Mouse (Mus musculus) right cerebral cortex, postnatal 36 days (tissue): ENCODE measurements around the gene Sumo2.
"Not testable (repeated sequence)": the region's sequence is repeated elsewhere in the genome, so short reads cannot be mapped to it uniquely, and the experiment has no call there.

Experiments
- DNase-seq, 2 experiments: peaks; one replicate each; pipeline ENCODE4 v3.0.0; 2022; ENCODE audit warnings: low spot score in 2 of 2, mixed read lengths in 1 of 2

Sumo2 gene

DNA sequence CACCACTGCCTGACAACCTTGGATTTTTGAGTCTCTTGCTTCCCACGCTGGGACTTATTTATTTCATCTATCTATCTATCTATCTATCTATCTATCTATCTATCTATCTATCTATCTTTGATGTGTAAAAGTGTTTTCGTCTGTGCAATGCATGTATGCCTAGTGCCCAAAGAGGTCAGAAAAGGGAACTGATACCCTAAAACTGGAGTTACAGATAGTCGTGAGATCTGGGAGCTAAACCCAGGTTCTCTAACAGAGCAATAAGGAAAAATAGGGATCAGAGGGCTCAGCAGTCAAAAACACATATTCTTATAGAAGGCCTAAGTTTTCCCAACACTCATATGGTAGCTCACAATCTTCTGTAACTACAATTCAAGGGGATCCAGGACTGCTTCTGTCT lies 16.5 kb downstream of the Sumo2 start:
- DNase-seq, result no peak

DNA sequence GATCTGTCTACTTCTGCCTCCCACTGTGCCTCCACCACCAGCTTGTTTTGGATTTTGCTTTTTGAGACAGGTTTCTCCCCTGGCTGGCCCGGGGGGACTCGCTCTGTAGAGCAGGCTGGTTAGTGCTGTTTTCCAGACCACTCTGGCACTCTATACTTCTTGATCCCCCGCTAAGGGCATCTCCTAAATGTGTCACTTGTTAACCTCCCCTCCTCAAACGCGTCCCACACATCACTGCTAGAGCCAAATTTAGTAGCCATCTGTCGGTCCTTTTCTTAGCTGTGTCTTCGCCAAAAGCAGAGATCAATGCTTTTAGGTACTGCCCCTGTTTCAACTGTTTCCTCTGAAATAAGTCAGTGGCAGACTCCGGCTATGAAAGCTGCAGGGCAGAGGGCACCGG lies 17.4 kb downstream of the Sumo2 start:
- peak in 1 of 2 experiments; percentile 30 for DNase-seq

DNA sequence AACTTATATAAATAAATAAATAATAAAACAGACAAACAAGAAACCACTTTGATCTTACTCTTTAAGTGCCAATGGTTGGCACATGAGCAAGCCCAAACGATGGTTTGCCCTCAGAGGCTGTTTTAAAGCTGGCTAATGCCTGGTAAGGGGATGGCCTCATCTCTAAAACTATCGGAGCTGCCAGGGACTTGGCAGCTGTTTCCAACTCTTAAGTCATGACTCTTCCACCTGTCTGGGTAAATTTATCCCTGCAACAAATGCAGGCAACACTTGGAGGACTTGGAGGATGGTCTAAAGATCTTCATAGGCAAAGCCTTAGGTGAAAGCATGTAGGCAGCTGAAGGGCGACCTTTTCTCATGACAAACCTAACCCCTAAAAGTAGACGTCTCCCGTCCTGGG lies 19.1 kb downstream of the Sumo2 start:
- no peak for DNase-seq

GRCm38 (mm10) chr11:115515021-115515420 lies 21.1 kb downstream of the Sumo2 start:
- no peak for DNase-seq

DNA sequence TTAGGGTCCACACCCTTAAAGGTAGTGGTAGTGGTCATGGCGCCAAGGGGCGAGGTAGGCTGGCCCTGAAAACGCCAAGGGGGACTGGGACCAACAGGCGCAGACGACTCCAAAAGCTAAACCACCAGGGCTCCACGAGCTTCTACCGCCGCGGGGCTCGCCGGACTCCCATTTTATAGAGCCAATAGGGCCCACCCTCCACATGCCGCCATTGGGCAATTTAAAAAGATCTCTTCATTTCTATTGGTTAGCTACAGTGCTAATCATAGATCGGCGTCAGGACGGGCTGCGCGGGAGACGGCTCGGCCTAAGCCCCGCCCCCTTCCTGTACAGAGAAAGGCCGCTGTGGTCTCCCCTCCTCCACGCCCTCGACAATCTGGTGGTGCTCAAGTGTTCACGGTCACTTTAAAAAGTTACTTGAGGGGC lies 21.8 kb downstream of the Sumo2 start, which contains the start of gene Jpt1:
Gene Jpt1 (minus strand): TSS at position 150 of the 426 bp plus-strand sequence.
- DNase-seq, result peak; percentile 93 to 95

- DNase-seq, result peak; percentile 46 to 65
These were observed 22.5 kb downstream of the Sumo2 start for GRCm38 (mm10) chr11:115513271-115514237.

DNA sequence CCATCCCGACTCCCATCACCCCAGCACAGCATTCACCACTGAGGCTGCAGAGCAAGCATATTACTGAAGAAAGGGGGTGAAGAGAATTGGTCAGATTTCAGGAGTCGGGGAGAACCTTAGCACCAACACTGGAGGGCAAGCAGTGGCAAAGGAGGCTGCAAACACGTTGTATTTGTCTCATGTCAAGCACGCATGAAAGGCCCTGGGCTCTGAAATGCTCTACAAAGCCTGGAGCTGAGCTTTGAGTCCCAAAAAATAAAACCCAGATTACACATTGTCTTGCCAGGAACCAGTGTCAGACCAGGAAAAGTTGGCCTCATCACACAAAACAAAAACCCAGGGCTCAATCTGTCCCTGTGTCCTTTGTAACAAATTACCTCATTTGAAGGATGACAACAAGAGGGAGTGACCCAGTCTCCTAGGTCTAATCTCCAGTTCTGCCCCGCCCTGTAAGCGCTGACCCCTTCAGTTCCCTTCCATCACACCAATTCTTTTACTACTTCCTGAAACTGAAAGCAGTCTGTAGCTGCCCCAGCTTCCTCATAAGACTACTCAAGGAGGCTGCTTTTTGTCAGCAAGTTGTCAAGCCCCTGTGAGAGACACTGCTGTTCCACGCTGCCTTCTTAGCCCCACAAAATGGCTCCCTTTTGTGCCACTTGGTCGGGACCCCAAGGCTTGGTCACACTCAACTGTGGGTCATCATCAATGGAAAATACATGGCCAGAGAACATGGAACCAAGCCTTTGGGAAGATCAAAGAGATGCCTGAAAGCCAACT lies 23.5 kb downstream of the Sumo2 start:
- no peak for DNase-seq

- DNase-seq, result no peak
These were observed 24.1 kb downstream of the Sumo2 start for GRCm38 (mm10) chr11:115512004-115512403.

- DNase-seq, result no peak
These were observed 25.0 kb downstream of the Sumo2 start for GRCm38 (mm10) chr11:115511121-115511520.

- no peak for DNase-seq
These were observed 25.6 kb downstream of the Sumo2 start for GRCm38 (mm10) chr11:115510507-115510888.

GRCm38 (mm10) chr11:115509773-115510506 lies 26.1 kb downstream of the Sumo2 start:
- DNase-seq, result no peak

- DNase-seq, result no peak
These were observed 28.0 kb downstream of the Sumo2 start for GRCm38 (mm10) chr11:115508061-115508460.

GRCm38 (mm10) chr11:115506586-115506985 lies 29.5 kb downstream of the Sumo2 start:
- DNase-seq, result no peak

DNA sequence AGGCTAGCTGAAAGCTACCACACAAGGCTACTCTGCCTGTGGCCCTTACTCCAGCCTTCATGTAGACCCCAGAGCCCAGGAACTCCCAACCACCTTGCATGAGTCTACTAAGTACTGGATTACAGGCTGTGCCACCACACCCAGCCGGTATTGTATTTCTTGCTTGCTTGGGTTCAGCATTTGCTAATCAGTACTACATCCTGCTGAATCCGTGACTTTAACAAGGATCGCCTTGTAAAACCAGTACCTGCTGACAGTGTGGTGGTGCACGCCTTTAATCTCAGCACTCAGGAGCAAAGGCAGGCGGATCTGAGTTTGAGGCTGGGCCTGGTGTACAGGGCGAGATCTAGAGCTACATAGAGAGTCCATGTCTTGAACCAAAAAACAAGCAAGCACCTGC lies 33.4 kb downstream of the Sumo2 start:
- DNase-seq, result no peak

DNA sequence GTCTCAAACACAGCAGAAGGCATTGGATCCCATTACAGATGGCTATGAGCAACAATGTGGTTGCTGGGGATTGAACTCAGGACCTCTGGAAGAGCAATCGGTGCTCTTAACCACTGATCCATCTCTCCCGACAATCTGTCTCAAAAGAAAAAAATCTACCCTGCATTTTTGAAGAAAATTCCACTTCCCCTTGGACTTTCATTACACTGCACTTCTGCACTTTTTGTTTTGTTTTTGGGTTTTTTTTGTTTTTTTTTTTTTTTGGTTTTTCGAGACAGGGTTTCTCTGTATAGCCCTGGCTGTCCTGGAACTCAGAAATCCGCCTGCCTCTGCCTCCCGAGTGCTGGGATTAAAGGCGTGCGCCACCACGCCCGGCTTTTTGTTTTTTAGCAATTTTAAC lies 39.5 kb downstream of the Sumo2 start:
- DNase-seq, result not testable (repeated sequence)

- no peak for DNase-seq
These were observed 43.7 kb downstream of the Sumo2 start for GRCm38 (mm10) chr11:115492387-115492786.

- DNase-seq, result peak; percentile 79 to 84
These were observed 44.6 kb downstream of the Sumo2 start, which contains the start of gene Nt5c for GRCm38 (mm10) chr11:115491356-115492083. Gene Nt5c, minus strand, starts transcription at chr11:115491862.

- no peak for DNase-seq
These were observed 45.4 kb downstream of the Sumo2 start for GRCm38 (mm10) chr11:115490441-115491355.

DNA sequence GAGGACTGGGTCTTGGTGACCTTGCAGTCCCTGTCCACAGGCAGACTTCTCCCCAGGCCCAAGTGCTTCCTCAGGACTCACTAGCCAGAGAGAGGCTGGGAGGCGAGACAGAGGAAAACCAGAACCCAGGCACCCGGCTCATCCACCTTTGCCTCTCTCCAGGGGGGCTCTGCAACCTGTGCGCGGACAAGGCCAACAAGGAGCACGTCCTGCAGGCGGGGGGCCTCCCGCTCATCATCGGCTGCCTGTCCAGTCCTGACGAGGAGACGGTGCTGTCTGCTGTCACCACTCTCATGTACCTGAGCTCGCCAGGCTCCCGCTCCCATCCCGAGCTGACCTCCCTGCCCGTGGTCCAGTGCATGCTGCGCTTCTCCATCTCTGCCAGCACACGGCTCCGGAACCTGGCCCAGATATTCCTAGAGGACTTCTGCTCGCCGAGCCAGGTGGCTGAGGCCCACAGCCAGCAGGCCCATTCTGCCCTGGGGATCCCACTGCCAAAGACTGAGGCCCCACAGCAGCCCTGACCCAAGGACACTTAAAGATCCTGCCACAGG lies 47.4 kb downstream of the Sumo2 start:
- DNase-seq, result no peak

DNA sequence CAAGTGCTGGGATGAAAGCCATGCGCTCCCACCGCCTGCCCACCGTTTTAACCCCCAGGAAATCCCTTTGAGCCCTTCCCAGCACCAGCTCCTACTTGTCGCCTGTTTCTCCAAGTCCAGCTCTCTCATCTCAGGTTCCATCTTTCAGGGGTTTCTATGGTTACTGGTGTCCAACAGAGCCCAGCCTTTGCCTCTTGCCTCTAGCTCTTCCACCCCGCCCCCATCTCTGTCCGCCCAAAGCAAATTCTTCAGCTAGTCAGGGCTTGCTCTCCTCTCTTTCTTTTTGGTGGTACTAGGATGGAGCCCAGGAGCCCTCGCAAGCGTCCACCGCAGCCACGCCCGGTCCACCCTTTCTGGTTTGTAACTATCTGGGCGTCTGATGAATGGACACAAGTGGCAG lies 50.9 kb downstream of the Sumo2 start:
- DNase-seq, result no peak
